Mouse (Mus musculus): ENCODE results near the gene Pnp2.

The Pnp2 gene

GRCm38 (mm10) chr14:51008781-51009180 is 53.0 kb downstream of the Pnp2 start:
- no peak for DNase-seq (ENCODE audit: low spot score in 2 of 2)

DNA sequence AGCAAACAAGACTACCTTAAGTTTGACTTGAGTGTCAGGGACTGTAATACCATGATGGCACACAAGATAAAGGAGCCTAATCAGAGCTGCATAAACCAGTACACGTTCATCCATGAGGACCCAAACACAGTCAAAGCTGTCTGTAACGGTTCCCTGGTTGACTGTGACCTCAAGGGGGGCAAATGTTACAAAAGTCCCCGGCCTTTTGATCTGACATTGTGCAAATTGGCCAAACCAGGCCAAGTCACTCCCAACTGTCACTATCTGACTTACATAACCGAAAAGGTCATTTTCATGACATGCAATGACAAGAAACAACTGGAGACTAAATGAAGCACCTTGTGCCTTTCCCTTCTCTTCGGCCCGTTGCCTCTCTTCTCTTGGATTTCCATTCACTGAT is 53.8 kb downstream of the Pnp2 start:
- DNase-seq (ENCODE audit: low spot score in 2 of 2), result no peak

Data from frontal cortex, postnatal 36 days (tissue).